Mouse (Mus musculus) liver, postnatal 0 days (tissue): ENCODE measurements at regions not wholly inside any gene's neighbourhood (a gene's known extent, or its start where the extent isn't known, plus 50 kb on each side); places are given as distances from the start of the nearest gene placed in this dataset.

Experiments
- CTCF ChIP-seq: sonication (generic); IDR thresholded peaks from 2 replicates; pipeline ENCODE4 v1.5.1; 2016; ENCODE audit warnings: antibody characterized with exemption, low read depth
- EP300 ChIP-seq: IDR thresholded peaks from 2 replicates; pipeline ENCODE4 v1.6.1; 2016; ENCODE audit warnings: antibody characterized with exemption, low read depth, mild to moderate bottlenecking

DNA sequence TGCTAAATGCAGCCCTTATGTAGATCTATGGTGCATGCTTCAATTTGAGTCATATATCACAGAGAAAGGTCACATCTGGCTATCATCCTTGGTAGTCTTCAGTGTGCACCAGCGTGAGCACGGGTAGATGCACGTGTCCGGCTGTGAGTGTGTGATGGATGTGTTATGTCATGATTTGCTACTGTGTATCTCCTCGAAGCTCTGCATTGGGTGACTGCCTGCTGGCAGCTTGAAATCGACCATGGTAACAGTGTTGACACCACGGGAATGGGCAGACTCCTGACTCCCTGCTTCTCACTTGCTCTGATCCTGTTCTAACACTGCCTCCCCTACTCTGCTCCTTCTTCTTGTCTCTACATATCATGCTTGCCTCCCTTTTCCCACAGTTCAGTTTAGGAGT is 204.9 kb upstream of the Mocs1 start:
- TF ChIP-seq EP300, result no peak
- no peak for TF ChIP-seq CTCF
